Mouse (Mus musculus) embryonic facial prominence, embryonic 11.5 days (tissue): Measurements from ENCODE around the gene Plxna2. TPM values are rescaled to one million over a fixed set of nuclear protein-coding genes. Genes with fewer than 3 reads are reported as not detected.

Experiments used
- ATAC-seq: fragments of 200-750 bp; cut with Nextera tagmentation; replicated peaks from 2 replicates; pipeline ENCODE4 v1.8.0; 2017; ENCODE audit warnings: low read depth; ENCODE audit not compliant: insufficient number of reproducible peaks, low FRiP score, low TSS enrichment
- DNase-seq: peaks from one replicate; pipeline ENCODE4 v3.0.0-alpha.2; 2015; ENCODE audit warnings: low spot score
- H3K27ac ChIP-seq: fragments of 300-500 bp; sonication (generic); replicated peaks from 2 replicates; pipeline ENCODE4 v1.5.1; 2014; ENCODE audit warnings: mild to moderate bottlenecking, low read depth, low read length, control low read depth
- H3K27me3 ChIP-seq: fragments of 300-500 bp; sonication (generic); 2 replicates; pipeline ENCODE4 v1.6.1; 2014; ENCODE audit warnings: mild to moderate bottlenecking, low read length, moderate library complexity, mixed read lengths; ENCODE audit not compliant: control insufficient read depth, insufficient read depth
- H3K36me3 ChIP-seq: fragments of 300-500 bp; sonication (generic); replicated peaks from 2 replicates; pipeline ENCODE4 v1.6.1; 2014; ENCODE audit warnings: low read depth, mild to moderate bottlenecking, low read length, moderate library complexity, mixed read lengths; ENCODE audit not compliant: control insufficient read depth, insufficient read depth
- H3K4me1 ChIP-seq: fragments of 300-500 bp; sonication (generic); 2 replicates; pipeline ENCODE4 v1.6.1; 2014; ENCODE audit warnings: low read length, mixed read lengths; ENCODE audit not compliant: control insufficient read depth, insufficient read depth
- H3K4me2 ChIP-seq: fragments of 300-500 bp; sonication (generic); 2 replicates; pipeline ENCODE4 v1.6.1; 2014; ENCODE audit warnings: low read depth, mild to moderate bottlenecking, control low read depth, low read length, moderate library complexity
- H3K4me3 ChIP-seq: fragments of 300-500 bp; sonication (generic); 2 replicates; pipeline ENCODE4 v1.5.1; 2014; ENCODE audit warnings: low read depth, low read length, control low read depth
- H3K9ac ChIP-seq: fragments of 300-500 bp; sonication (generic); replicated peaks from 2 replicates; pipeline ENCODE4 v1.6.1; 2014; ENCODE audit warnings: mild to moderate bottlenecking, control low read depth, low read length
- H3K9me3 ChIP-seq: fragments of 300-500 bp; sonication (generic); replicated peaks from 2 replicates; pipeline ENCODE4 v1.6.1; 2016; ENCODE audit warnings: mild to moderate bottlenecking, low read length, inconsistent platforms, mixed read lengths; ENCODE audit not compliant: control insufficient read depth
- WGBS: fragments of 180-500 bp; shearing (Covaris S2); extraction: QIAGEN DNeasy Blood & Tissue Kit; methylation state at CpG from one replicate; pipeline ENCODE4 v1.1.7; 2014; 5-methylcytosine and 5-hydroxymethylcytosine counted together
- polyA plus RNA-seq: library from polyadenylated mRNA; unstranded; fragments of >200 nt; fragmentation: Nextera tagmentation; extraction: Ambion mirVana; gene quantifications from 2 replicates; pipeline ENCODE4 v1.2.1, GENCODE M21; 2014

Gene Plxna2
- polyA plus RNA-seq, 1 experiment from 2014 or later, result 8.4 TPM

- H3K36me3 ChIP-seq, result no peaks in the 10 kb centered on the region
- H3K27me3 ChIP-seq, result no peaks in the 10 kb centered on the region
- DNase-seq (no peak), ATAC-seq (no peak)
- no peaks in the 10 kb centered on the region for H3K4me1 ChIP-seq
- no peak overlapping the region for H3K9ac ChIP-seq
- no peak overlapping the region for H3K27ac ChIP-seq
- no peak overlapping the region for H3K4me2 ChIP-seq
- H3K4me3 ChIP-seq, result no peak overlapping the region
- H3K9me3 ChIP-seq, result no peaks in the 10 kb centered on the region
- 59% methylated on average over 3 of the region's 3 CpGs for WGBS
Observed at GRCm38 (mm10) chr1:194782325-194782724, 164.3 kb downstream of the Plxna2 start.

GRCm38 (mm10) chr1:194787626-194788025 lies 169.6 kb downstream of the Plxna2 start:
- Histone ChIP-seq H3K4me3 (no peak overlapping the region), H3K9me3 (no peaks in the 10 kb centered on the region), H3K27me3 (no peaks in the 10 kb centered on the region), H3K4me1 (no peaks in the 10 kb centered on the region), H3K36me3 (no peaks in the 10 kb centered on the region), H3K27ac (no peak overlapping the region), H3K9ac (no peak overlapping the region), H3K4me2 (no peak overlapping the region)
- 83% methylated on average over 2 of the region's 2 CpGs for WGBS
- no peak for ATAC-seq
- no peak for DNase-seq

- ATAC-seq (no peak; the same call in 1 of the 2 replicates), DNase-seq (no peak)
- H3K9me3 ChIP-seq, result no peaks in the 10 kb centered on the region
- H3K4me2 ChIP-seq, result no peak overlapping the region
- no peak overlapping the region for H3K9ac ChIP-seq
- no peaks in the 10 kb centered on the region for H3K27me3 ChIP-seq
- WGBS, result 79% methylated on average over 8 of the region's 8 CpGs
- H3K4me1 ChIP-seq, result no peaks in the 10 kb centered on the region; the same call in 1 of the 2 replicates
- no peaks in the 10 kb centered on the region for H3K36me3 ChIP-seq
- H3K27ac ChIP-seq, result no peak overlapping the region
- no peak overlapping the region for H3K4me3 ChIP-seq
Observed at GRCm38 (mm10) chr1:194793226-194793924, 175.4 kb downstream of the Plxna2 start.

GRCm38 (mm10) chr1:194795316-194795715 lies 177.3 kb downstream of the Plxna2 start:
- no peaks in the 10 kb centered on the region for H3K27me3 ChIP-seq
- WGBS, result 57% methylated on average over 3 of the region's 3 CpGs
- H3K9me3 ChIP-seq, result no peaks in the 10 kb centered on the region
- H3K27ac ChIP-seq, result no peak overlapping the region
- H3K4me2 ChIP-seq, result no peak overlapping the region
- H3K9ac ChIP-seq, result no peak overlapping the region
- no peaks in the 10 kb centered on the region; the same call in 1 of the 2 replicates for H3K4me1 ChIP-seq
- no peak for ATAC-seq
- no peaks in the 10 kb centered on the region for H3K36me3 ChIP-seq
- no peak overlapping the region for H3K4me3 ChIP-seq
- DNase-seq, result no peak

GRCm38 (mm10) chr1:194797843-194798242 lies 179.8 kb downstream of the Plxna2 start:
- Histone ChIP-seq H3K27ac (no peak overlapping the region), H3K27me3 (no peaks in the 10 kb centered on the region), H3K4me2 (no peak overlapping the region), H3K9ac (no peak overlapping the region), H3K9me3 (no peaks in the 10 kb centered on the region), H3K36me3 (no peaks in the 10 kb centered on the region), H3K4me1 (no peaks in the 10 kb centered on the region; the same call in 1 of the 2 replicates), H3K4me3 (no peak overlapping the region)
- no peak for ATAC-seq
- no peak for DNase-seq
- WGBS, result 96% methylated on average over 1 of the region's 1 CpGs

- no peaks in the 10 kb centered on the region for H3K36me3 ChIP-seq
- no peak overlapping the region for H3K4me2 ChIP-seq
- no peaks in the 10 kb centered on the region for H3K27me3 ChIP-seq
- no peak for DNase-seq
- no peak overlapping the region for H3K4me3 ChIP-seq
- no peaks in the 10 kb centered on the region for H3K9me3 ChIP-seq
- ATAC-seq, result no peak
- no peak overlapping the region for H3K9ac ChIP-seq
- no peaks in the 10 kb centered on the region; the same call in 1 of the 2 replicates for H3K4me1 ChIP-seq
- H3K27ac ChIP-seq, result no peak overlapping the region
Observed at GRCm38 (mm10) chr1:194798511-194798910, 180.5 kb downstream of the Plxna2 start.

GRCm38 (mm10) chr1:194808261-194808660 lies 190.2 kb downstream of the Plxna2 start:
- H3K36me3 ChIP-seq, result no peaks in the 10 kb centered on the region

GRCm38 (mm10) chr1:194808681-194809080 lies 190.7 kb downstream of the Plxna2 start:
- H3K4me3 ChIP-seq, result no peak overlapping the region
- ATAC-seq, result no peak
- no peak for DNase-seq
- H3K9ac ChIP-seq, result no peak overlapping the region
- H3K27ac ChIP-seq, result no peak overlapping the region
- no peaks in the 10 kb centered on the region for H3K36me3 ChIP-seq
- H3K4me1 ChIP-seq, result no peaks in the 10 kb centered on the region
- H3K4me2 ChIP-seq, result no peak overlapping the region
- no peaks in the 10 kb centered on the region for H3K27me3 ChIP-seq
- H3K9me3 ChIP-seq, result no peaks in the 10 kb centered on the region

More at GRCm38 (mm10) chr1:194808261-194808660, 190.2 kb downstream of the Plxna2 start:
- H3K4me3 ChIP-seq, result no peak overlapping the region
- H3K9me3 ChIP-seq, result no peaks in the 10 kb centered on the region
- no peak overlapping the region for H3K27ac ChIP-seq
- DNase-seq (no peak), ATAC-seq (no peak)
- H3K27me3 ChIP-seq, result no peaks in the 10 kb centered on the region
- H3K4me2 ChIP-seq, result no peak overlapping the region
- no peak overlapping the region for H3K9ac ChIP-seq
- H3K4me1 ChIP-seq, result no peaks in the 10 kb centered on the region
